Mouse (Mus musculus): ENCODE measurements around the gene Lin52.

DNA sequence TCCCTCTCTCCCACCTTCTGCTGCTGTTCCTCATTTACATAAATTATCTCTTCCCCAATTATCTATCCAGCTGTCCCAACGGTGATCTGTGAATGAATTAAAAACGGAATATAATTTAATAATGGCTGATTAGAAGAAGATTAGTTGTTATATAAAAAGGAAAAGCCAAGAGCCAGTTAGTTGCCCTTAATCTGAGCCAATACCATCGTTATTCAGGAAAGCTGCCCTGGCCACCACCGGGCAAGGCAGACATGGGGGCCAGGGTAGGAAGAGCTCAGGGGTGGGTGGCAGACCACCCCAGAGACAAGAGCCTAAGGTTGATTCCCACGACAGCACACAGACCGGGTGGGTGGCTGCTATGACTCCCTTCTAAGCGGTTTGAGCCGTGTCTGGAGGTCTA, 97.0 kb downstream of the Lin52 start:
- no peak for TF ChIP-seq CTCF (IDR thresholded peaks at IDR 0.05; ENCODE audit: borderline replicate concordance, extremely low read depth, insufficient read depth, insufficient read length)
- TF ChIP-seq POLR2A (IDR thresholded peaks at IDR 0.05; ENCODE audit: borderline replicate concordance, extremely low read depth, insufficient read depth, insufficient read length, poor library complexity, severe bottlenecking): no peak
